Mouse (Mus musculus) embryonic facial prominence, embryonic 12.5 days (tissue): ENCODE results near the gene Kif26b. TPM values are rescaled to one million over a fixed set of nuclear protein-coding genes. Genes with fewer than 3 reads are reported as not detected.
A peak's percentile ranks its signal among the peaks of the same experiment; 100 is the strongest.

ENCODE experiments used
- ATAC-seq: fragments of 200-750 bp; cut with Nextera tagmentation; 2 replicates; pipeline ENCODE4 v1.8.0; 2017; ENCODE audit not compliant: insufficient number of reproducible peaks, insufficient read depth, low FRiP score, low TSS enrichment
- H3K27ac ChIP-seq: fragments of 300-500 bp; sonication (generic); 2 replicates; pipeline ENCODE4 v1.5.1; 2016; ENCODE audit warnings: mild to moderate bottlenecking
- H3K27me3 ChIP-seq: fragments of 300-500 bp; sonication (generic); 2 replicates; pipeline ENCODE4 v1.6.1; 2016; ENCODE audit warnings: mild to moderate bottlenecking, moderate library complexity
- H3K36me3 ChIP-seq: fragments of 300-500 bp; sonication (generic); 2 replicates; pipeline ENCODE4 v1.6.1; 2016; ENCODE audit warnings: mild to moderate bottlenecking
- H3K4me1 ChIP-seq: fragments of 300-500 bp; sonication (generic); 2 replicates; pipeline ENCODE4 v1.6.1; 2016
- H3K4me2 ChIP-seq: fragments of 300-500 bp; sonication (generic); replicated peaks from 2 replicates; pipeline ENCODE4 v1.6.1; 2016; ENCODE audit warnings: mild to moderate bottlenecking, moderate library complexity
- H3K4me3 ChIP-seq: fragments of 300-500 bp; sonication (generic); 2 replicates; pipeline ENCODE4 v1.5.1; 2016; ENCODE audit warnings: mild to moderate bottlenecking
- H3K9ac ChIP-seq: fragments of 300-500 bp; sonication (generic); 2 replicates; pipeline ENCODE4 v1.6.1; 2016; ENCODE audit warnings: mild to moderate bottlenecking, moderate library complexity
- H3K9me3 ChIP-seq: fragments of 300-500 bp; sonication (generic); 2 replicates; pipeline ENCODE4 v1.6.1; 2016; ENCODE audit warnings: mild to moderate bottlenecking, moderate library complexity
- WGBS: fragments of 180-500 bp; shearing (Covaris S2); methylation state at CpG from one replicate; pipeline ENCODE4 v1.1.7; 2016; 5-methylcytosine and 5-hydroxymethylcytosine counted together
- polyA plus RNA-seq: library from polyadenylated mRNA; unstranded; fragments of >200 nt; fragmentation: Nextera tagmentation; extraction: Ambion mirVana; gene quantifications from 2 replicates; pipeline ENCODE4 v1.2.1, GENCODE M21; 2016

The Kif26b gene
- polyA plus RNA-seq, 1 experiment from 2014 or later, result 34.3 TPM

DNA sequence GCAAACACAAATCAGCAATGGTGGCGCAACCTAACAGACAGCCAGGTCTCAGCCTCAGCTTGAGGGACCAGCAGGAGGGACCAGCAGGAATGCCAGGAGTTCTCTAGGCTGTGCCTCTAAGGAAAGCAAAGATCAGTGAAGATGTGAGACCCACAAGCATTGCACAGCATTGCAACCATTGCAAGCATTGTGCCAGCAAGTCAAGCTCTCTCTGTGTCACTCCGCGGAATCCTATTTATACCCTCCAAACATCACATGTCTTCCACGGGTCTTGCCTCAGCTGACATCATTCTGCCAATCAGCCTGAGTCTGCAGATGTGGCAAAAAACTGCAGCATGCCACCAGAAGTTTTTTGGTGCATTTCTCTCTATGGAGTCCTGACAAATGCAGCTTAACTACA is 411.4 kb downstream of the Kif26b start:
- WGBS, result 89% methylated on average over 4 of the region's 4 CpGs
- ATAC-seq, result no peak
- Histone ChIP-seq H3K27me3 (no peaks in the 10 kb centered on the region), H3K27ac (no peak overlapping the region), H3K36me3 (no peaks in the 10 kb centered on the region), H3K4me3 (no peak overlapping the region), H3K9me3 (no peaks in the 10 kb centered on the region), H3K9ac (no peak overlapping the region), H3K4me1 (peaks cover 12% of the 10 kb centered on the region; the same call in 1 of the 2 replicates), H3K4me2 (no peak overlapping the region)

DNA sequence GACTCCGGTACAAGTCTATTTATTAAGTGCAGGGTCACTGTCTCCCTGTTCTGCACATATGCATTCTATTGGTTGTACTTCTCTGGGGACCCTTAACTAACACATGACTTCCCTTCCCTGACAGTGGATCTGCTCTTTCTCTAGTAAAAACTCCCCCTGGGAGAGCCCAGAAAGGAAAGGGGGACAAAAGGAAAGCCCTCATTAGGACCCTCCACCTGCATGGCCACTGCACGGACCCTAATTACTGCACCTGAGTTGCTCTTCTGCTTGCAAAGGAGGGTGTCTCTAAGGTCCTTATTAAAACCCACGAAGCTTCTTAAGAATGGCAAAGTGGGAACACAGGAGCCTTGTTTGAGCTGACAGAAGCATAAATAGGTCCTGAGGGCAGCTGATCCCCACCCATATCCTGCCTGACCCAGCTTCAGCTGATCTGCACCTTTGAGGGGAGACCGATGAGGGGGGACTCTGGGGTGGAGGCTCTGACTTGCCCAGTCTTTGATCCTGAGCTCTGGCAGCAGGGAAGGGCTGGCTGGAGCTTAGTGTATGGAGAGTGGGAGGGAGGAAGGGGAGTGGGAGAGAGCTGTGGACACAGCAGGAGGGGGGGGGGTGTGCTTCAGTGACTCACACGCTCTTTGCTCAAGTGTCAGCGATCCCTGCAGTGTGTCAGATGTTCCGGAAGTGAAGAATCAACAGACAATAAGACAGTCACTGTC is 413.5 kb downstream of the Kif26b start:
- H3K9me3 ChIP-seq, result no peaks in the 10 kb centered on the region
- WGBS, result 34% methylated on average over 7 of the region's 7 CpGs
- H3K4me1 ChIP-seq, result peaks cover 3% of the 10 kb centered on the region; the same call in 1 of the 2 replicates
- no peaks in the 10 kb centered on the region for H3K27me3 ChIP-seq
- no peak overlapping the region for H3K27ac ChIP-seq
- no peaks in the 10 kb centered on the region for H3K36me3 ChIP-seq
- H3K9ac ChIP-seq, result no peak overlapping the region
- H3K4me2 ChIP-seq, result no peak overlapping the region
- ATAC-seq, result no peak
- H3K4me3 ChIP-seq, result no peak overlapping the region

DNA sequence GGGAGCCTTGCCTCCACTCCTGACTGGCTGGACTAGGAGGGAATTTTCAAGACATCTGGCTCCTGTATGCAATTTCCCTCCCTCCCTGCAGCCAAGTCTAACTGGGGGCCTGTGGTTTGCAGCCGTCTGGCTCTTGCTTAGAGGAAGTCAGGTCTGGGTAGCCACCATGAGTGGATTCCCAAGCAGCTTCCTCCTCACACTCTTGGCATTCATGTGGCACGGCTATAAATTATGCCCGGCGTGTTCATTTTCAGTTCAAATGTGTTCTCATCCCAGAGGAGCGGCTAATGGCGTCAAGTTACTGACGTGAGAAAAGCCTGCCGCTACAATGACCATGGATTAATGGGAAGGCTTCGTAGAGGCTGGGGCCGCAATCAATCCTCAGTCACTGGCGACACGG is 424.0 kb downstream of the Kif26b start:
- Histone ChIP-seq H3K9ac (no peak overlapping the region), H3K27ac (peak overlapping the region; percentile 72), H3K36me3 (no peaks in the 10 kb centered on the region), H3K9me3 (no peaks in the 10 kb centered on the region; the same call in 1 of the 2 replicates), H3K27me3 (no peaks in the 10 kb centered on the region), H3K4me1 (peaks cover 14% of the 10 kb centered on the region), H3K4me3 (no peak overlapping the region), H3K4me2 (no peak overlapping the region)
- WGBS, result 65% methylated on average over 12 of the region's 12 CpGs
- no peak for ATAC-seq

DNA sequence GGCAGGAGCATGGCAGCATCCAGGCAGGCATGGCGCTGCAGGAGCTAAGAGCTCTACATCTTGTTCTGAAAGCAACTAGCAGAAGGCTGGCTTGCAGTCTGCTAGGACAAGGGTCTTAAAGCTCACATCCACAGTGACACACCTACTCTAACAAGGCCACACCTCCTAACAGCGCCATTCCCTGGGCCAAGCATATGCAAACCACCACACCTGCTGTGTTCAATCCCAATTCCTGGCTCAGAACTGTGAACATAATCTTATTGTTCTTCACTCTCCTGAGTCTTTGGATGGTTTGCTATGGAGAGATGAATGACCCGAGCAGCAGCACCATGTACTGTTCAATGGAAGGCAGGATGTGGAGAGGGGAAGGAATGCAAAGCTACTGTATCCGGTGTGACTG is 429.7 kb downstream of the Kif26b start:
- 87% methylated on average over 4 of the region's 4 CpGs for WGBS
- Histone ChIP-seq H3K27ac (no peak overlapping the region), H3K27me3 (0 out of 2 replicates have a peak, but pooled peaks cover 4% of the 10 kb centered on the region), H3K36me3 (no peaks in the 10 kb centered on the region), H3K4me3 (no peak overlapping the region), H3K4me1 (peaks cover 14% of the 10 kb centered on the region; the same call in 1 of the 2 replicates), H3K9ac (no peak overlapping the region), H3K4me2 (no peak overlapping the region), H3K9me3 (no peaks in the 10 kb centered on the region)
- no peak for ATAC-seq

DNA sequence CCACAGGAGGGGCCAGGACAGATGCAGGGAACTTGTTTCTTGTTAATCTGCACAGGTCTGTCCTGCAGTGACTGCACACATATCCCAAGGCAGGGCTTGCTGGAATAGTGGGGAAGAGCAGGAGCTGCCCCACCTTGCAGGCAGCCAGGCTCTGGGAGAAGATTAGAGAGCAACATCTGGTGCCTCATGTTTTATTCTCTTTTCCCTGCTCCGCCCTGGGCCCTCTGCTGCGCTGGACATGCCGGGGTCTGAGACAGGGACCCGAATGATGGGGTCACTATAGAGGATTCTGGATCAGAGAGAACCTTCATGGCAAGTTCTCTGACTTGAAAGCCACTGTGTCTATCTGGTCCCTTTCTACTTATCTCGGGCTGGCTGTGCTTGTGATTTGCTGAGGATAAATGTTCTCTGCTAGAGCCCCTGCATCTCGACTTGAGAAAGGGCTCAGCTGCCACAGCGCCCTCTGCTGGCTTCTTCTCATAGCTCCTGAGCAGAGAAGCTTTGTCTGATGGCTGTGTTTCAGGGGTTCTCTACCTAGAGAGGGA is 431.2 kb downstream of the Kif26b start:
- Histone ChIP-seq H3K4me3 (no peak overlapping the region), H3K27ac (no peak overlapping the region)
- ATAC-seq, result 0 out of 2 replicates have a peak, but pooled peaks have one; percentile 32

DNA sequence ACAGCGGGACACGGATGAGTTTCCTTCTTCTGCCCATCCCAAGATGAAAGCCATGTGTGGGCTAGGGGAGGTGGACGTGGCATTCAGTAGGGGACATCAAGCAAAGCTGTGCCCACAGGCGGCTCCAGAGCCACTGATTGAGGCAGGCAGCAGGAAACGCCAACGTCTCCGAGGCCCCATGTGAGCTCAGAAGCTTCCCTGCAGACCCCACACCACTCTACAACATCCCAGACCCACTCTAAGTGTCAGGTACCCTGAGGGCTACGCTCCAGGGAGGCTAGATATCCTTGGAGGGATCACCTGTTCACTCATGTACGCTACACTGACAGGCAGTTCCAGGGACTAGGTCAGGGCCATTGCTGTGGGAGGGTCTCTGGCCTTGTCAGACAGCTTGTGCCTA is 432.7 kb downstream of the Kif26b start:
- no peak overlapping the region for H3K4me3 ChIP-seq
- no peak overlapping the region for H3K4me2 ChIP-seq
- H3K36me3 ChIP-seq, result no peaks in the 10 kb centered on the region
- no peaks in the 10 kb centered on the region for H3K9me3 ChIP-seq
- H3K4me1 ChIP-seq, result peaks cover 14% of the 10 kb centered on the region; the same call in 1 of the 2 replicates
- H3K27me3 ChIP-seq, result 0 out of 2 replicates have a peak, but pooled peaks cover 4% of the 10 kb centered on the region
- WGBS, result 72% methylated on average over 9 of the region's 9 CpGs
- ATAC-seq, result no peak
- no peak overlapping the region for H3K9ac ChIP-seq
- H3K27ac ChIP-seq, result no peak overlapping the region

More for the DNA sequence above, 431.2 kb downstream of the Kif26b start:
- WGBS, result 40% methylated on average over 7 of the region's 7 CpGs
- Histone ChIP-seq H3K36me3 (no peaks in the 10 kb centered on the region), H3K4me1 (peaks cover 14% of the 10 kb centered on the region; the same call in 1 of the 2 replicates), H3K4me2 (no peak overlapping the region), H3K9me3 (no peaks in the 10 kb centered on the region), H3K9ac (no peak overlapping the region), H3K27me3 (0 out of 2 replicates have a peak, but pooled peaks cover 4% of the 10 kb centered on the region)

DNA sequence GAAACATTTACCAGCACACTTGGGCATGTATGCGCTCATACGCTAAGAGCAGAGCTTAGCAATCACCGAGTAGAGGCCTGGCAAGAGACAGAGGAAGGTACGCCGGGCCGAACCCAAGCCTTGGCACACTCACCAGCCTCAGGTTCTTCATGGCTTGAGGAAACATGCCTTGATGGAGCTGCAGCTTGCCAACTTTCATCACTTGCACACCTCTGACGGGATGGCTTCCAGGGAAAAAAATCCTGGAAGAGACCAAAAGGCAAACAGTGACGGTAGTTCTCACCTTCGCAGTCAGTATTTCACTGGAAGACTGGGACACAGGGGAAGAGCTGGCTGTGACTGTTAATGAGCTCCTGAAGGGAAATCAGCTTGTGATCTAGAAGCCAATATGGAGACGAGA is 443.1 kb downstream of the Kif26b start:
- no peaks in the 10 kb centered on the region for H3K36me3 ChIP-seq
- H3K4me2 ChIP-seq, result no peak overlapping the region
- 92% methylated on average over 10 of the region's 10 CpGs for WGBS

DNA sequence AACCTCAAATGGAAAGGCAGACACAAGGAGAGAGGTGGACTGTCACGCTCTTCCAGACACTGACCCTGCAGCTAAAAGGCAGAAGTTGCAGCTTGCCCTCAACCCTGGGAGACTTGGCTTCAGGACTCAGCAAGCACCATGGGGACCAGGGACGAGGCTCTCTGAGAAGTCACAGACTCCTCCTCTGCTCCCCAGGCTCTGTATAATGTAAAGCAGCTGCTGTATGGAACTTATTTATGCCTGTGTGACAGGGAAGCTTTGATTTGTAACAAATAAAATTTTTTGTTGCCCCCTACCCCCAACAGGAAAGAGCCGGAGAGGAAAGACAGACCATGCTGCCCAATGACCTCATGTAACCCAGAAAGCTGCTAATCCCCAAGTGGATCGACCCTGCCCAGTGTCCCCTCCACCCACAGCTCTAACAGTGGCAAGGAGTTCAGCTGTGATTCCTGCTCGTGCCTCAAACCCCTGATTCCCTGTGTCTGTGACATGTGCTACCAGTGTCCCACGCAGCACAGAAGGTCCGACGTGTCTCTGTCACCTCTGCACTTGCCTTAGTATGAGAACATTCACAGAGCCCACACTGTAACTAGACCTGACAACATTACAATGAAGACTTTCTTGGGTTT is 449.8 kb downstream of the Kif26b start:
- Histone ChIP-seq H3K9ac (no peak overlapping the region), H3K9me3 (no peaks in the 10 kb centered on the region), H3K27ac (peak overlapping the region; percentile 57; the same call in 1 of the 2 replicates), H3K36me3 (no peaks in the 10 kb centered on the region), H3K27me3 (no peaks in the 10 kb centered on the region), H3K4me1 (peaks cover 47% of the 10 kb centered on the region), H3K4me2 (no peak overlapping the region), H3K4me3 (no peak overlapping the region)
- WGBS, result 28% methylated on average over 8 of the region's 8 CpGs
- ATAC-seq, result 0 out of 2 replicates have a peak, but pooled peaks have one; percentile 29

More for the DNA sequence above, 443.1 kb downstream of the Kif26b start:
- no peak overlapping the region for H3K9ac ChIP-seq
- no peak overlapping the region for H3K27ac ChIP-seq
- no peaks in the 10 kb centered on the region for H3K27me3 ChIP-seq
- ATAC-seq, result no peak
- no peak overlapping the region for H3K4me3 ChIP-seq
- no peaks in the 10 kb centered on the region for H3K9me3 ChIP-seq
- peaks cover 22% of the 10 kb centered on the region for H3K4me1 ChIP-seq

DNA sequence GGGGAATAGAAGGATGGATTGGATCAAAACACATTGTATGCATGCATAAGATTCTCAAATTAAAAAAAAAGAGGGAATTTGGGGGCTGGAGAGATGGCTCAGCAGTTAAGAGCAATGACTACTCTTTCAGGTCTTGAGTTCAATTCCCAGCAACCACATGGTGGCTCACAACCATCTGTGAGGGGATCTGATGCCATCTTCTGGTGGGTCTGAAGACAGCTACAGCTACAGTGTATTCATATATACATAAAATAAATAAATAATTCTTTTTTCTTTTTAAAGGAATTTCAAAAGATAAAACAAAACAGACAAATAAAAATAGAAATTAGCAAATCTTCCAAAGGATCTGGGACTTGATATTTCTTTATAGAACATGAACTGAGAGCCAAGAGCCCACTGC is 451.3 kb downstream of the Kif26b start:
- no peak for ATAC-seq
- no peaks in the 10 kb centered on the region for H3K27me3 ChIP-seq
- no peak overlapping the region for H3K9ac ChIP-seq
- no peak overlapping the region for H3K4me3 ChIP-seq
- no peaks in the 10 kb centered on the region for H3K36me3 ChIP-seq
- H3K4me1 ChIP-seq, result peaks cover 41% of the 10 kb centered on the region
- H3K4me2 ChIP-seq, result no peak overlapping the region
- H3K27ac ChIP-seq, result no peak overlapping the region
- H3K9me3 ChIP-seq, result no peaks in the 10 kb centered on the region

DNA sequence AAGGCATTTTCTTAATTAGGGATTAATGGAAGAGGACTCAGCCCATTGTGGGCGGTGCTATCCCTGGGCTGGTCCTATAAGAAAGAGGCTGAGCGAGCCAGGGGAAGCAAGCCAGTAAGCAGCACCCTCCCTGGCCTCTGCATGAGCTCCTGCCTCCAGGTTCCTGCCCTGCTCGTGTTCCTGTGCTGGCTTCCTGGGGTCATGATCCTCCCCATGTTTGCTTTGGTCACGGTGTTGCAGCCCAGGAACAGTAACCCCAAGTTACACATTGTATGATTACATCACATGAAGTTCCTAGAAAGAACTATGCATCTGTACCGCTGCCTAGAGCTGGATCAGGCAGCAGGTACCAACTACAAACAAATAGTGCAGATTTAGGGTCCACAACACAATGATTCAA is 452.7 kb downstream of the Kif26b start:
- Histone ChIP-seq H3K9ac (no peak overlapping the region), H3K9me3 (no peaks in the 10 kb centered on the region), H3K4me1 (peaks cover 29% of the 10 kb centered on the region), H3K36me3 (no peaks in the 10 kb centered on the region), H3K27ac (no peak overlapping the region), H3K27me3 (no peaks in the 10 kb centered on the region), H3K4me3 (no peak overlapping the region), H3K4me2 (no peak overlapping the region)
- no peak for ATAC-seq
- WGBS, result 72% methylated on average over 5 of the region's 5 CpGs

DNA sequence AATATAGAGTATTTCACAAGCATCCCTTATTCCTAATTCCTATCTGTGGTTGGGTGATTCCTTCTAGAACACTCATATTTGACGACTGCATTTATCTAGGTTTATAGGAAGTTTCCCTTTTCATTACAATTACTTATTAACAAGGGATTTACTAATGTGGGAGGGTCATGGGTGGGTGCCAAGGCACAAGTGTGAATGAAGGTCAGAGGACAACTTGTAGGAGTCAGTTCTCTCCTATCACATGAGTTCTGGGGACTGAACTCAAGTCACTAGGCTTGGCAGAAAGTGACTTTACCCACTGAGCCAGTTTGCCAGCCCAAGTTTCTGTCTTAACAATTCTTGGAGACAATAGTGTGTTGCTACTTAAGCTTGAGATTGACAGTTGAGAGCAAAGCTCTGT is 459.3 kb downstream of the Kif26b start:
- Histone ChIP-seq H3K27ac (no peak overlapping the region), H3K9ac (no peak overlapping the region), H3K4me3 (no peak overlapping the region), H3K9me3 (no peaks in the 10 kb centered on the region), H3K4me1 (peaks cover 21% of the 10 kb centered on the region; the same call in 1 of the 2 replicates), H3K27me3 (no peaks in the 10 kb centered on the region), H3K36me3 (no peaks in the 10 kb centered on the region), H3K4me2 (no peak overlapping the region)
- 84% methylated on average over 1 of the region's 1 CpGs for WGBS
- no peak for ATAC-seq
